Mouse (Mus musculus) frontal cortex, postnatal 36 days (tissue): ENCODE data around the gene Strbp.

ENCODE experiments used
- DNase-seq, 2 experiments: peaks; one replicate each; pipeline ENCODE4 v3.0.0; 2022; ENCODE audit warnings: low spot score in 2 of 2

The Strbp gene

DNA sequence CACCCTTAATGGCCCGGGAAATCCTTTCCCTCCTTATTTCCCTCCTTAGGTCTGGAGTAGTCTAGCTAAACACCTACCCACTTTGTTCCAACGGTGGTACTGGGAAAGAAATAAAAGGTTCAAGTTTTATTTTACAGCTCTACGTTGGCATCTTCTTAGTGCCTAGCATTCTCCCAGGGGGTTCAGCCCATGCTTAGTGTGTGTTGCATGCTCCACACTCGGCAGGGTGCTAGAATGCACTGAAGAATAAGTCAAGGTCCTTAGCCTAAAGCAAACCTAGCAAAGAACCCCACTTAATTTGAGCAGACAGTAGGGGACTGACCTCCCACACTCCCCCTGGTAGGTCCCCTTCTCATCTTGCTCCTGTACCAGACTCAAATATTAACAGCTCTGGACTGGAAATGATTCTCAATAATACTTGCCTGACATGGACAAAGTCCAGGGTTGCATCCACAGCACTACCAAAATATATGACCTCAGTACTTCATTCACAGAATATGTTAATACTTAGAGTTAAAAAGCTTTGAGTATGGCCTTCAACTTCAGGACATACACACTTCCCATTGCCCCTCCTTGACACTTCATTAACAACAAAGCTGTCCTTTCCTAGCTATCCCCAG is 592 bp upstream of the Strbp start:
- no peak for DNase-seq

DNA sequence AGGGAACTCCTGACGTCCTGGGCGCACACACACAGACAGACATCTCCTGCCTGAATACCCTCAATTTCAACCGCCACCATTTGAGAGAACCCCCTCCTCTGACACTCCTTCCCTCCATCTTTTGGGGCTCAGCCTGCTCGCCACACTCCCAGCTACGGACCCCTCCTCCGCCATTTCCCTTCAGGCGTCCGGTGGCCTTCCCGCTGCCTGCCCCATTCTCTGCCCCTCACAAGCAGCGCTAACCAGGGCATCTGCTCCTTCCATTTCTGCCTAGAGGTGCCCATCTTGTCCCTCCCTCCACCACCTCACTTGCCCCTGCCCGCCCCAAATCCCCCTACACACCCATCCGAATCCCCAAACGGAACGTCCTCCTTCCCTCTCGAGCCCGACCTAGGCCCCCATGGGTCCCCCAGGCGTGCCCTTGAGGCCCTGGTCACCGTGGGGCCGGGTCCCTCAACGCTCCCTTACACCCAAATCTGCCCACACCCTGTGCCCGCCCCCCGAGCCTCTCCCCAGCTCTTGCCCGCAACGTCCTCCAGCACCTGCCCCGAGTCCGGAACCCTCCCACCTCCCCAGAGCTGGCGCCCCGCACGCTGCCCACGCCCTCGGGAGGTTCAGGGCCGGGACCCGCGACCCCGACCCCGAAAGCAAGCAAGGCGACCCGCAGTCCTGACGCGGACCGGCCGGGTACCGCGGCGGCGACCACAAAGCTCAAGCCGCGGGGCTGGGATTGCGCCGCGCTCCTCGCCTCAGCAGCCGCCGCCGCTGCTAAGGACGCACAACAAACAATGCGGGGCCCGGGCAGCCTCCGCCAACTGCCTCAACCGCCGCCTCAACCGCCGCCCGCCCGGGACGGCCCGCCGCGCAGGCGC is 1.1 kb downstream of the Strbp start:
- DNase-seq: peak in 1 of 2 experiments; percentile 21

DNA sequence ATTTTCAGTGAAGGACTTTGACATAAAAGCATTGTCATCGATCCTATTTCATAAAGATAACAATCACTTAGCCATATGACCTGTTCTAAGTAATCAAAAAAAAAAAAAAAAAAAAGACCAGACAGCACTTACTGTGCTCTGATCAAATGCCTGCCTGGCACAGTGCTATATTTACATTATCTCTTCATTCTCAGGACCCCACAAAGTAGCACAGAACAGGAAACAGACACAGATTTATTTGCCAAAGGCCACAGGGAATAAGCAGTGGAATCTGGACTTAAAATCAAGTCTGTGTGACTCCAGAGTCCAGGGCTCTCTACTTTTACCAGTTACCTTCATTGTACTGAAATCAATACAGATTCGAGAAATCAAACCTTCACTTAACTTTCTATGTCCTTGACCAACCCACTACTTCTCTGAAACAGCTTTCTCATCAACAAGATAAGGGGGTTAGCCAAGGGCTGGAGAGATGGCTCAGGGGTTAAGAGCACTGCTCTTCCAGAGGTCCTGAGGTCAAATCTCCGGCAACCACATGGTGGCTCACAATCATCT is 14.5 kb downstream of the Strbp start:
- DNase-seq: no peak

DNA sequence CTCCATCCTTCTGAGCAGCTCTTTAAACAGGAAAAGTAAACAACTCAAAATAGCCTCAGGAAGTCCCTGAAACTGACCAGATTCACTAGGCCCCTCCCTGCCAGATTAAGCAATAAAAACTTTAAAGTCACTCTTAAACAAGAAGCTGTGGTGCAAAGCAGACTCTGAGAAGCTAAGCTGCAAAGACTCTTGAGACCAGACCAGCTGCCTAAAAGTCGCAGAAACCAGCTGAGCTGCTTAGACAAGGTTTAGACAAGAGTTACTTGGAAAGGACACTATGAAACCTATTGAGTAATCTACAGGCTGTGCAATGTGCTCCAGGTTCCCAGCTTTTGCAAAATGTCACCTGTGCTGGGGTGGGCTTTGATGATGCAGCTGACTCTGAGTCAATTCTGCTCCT is 16.6 kb downstream of the Strbp start:
- DNase-seq: no peak

DNA sequence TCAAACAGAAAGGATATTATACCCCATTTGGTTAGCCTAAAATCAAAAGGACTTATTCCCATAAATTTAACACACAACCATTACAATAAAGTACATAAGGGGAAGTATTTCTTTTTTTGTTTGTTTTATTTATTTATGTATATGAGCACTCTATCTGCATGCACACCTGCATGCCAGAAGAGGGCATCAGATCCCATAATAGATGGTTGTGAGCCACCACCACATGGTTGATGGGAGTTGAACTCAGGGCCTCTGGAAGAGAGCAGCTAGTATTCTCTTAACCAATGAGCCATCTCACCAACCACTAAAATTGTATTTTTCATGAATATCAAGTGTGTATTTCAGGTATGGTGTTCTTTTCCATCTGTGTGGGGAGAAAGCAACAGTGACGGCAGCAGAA is 18.8 kb downstream of the Strbp start:
- no peak for DNase-seq

DNA sequence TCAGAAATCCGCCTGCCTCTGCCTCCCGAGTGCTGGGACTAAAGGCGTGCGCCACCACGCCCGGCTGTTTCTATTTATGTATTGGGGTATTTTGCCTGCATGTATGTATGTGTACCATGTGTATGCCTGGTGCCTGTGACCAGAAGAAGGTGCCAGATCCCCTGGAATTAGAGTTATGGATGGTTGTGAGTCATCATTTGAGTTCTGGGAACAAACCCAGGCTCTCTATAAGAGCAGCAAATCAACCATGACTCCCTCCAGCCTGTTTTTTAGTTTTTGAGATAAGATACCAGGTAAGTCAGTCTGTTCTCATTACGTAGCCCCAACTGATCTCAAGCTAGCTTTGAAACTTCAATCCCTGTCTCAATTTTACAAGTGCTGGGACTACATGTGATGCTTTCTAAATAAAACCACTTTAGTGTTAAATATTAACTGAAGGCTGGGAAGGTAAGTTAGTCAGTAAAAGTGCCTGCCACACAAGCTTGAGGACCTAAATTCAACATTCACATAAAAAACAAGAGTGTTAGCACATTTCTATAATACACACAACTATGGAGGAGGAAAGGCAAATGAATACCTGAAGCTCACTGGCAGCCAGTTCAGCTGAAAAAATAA is 21.4 kb downstream of the Strbp start:
- DNase-seq: no peak

DNA sequence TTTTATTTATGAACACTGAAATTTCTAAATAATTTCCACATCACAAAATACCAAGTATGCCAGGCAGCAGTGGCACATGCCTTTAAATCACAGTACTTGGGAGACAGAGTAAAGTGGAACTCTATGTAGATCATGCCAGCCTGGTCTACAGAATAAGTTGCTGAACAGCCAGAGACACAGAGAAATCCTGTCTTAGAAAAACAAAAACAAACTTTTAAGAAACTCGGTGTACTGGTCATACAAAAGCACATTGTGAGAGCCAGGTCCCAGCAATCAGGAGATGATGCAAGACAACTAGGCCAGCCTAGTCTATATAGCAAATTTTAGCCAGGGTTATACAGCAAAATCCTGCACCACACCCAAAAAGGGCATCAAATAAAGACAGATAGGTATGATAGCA is 52.6 kb downstream of the Strbp start:
- DNase-seq: no peak

DNA sequence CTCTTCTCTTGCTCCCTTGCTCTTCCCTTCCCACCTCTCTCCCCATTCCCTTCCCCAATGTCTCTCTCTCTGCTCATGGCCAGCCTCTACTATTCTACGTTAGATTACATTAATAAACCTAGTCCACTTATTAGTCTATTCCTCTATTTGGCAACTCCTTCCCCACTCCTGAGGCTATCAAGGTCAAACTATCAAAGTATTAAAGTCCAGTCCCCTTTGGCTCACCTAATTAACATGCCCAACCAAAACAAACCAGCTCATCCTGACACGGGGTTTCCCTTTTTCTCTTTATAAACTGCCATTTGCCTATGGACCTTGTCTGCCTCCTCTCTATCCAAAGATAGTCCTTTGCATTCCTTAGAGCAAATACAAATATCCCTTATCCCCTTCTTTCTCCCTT is 54.1 kb downstream of the Strbp start:
- DNase-seq: no peak

DNA sequence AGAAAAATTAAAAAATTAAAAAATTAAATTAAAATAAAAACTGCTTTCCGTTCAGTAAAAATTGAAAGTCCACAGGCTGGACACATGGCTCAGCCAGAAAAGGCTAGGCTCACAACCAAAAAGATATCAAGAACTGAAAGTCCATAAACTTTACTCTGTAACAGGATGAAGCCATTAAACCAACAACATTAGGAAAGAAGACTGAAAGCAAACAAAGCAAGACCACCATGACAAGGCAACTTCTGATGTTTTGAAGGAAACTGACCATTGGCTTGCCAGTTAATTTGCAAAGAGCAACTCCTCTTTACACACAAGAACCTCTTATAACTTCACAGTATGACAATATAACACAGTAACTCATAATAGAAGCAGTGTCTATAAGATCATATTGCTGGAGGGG is 54.7 kb downstream of the Strbp start:
- DNase-seq: no peak

DNA sequence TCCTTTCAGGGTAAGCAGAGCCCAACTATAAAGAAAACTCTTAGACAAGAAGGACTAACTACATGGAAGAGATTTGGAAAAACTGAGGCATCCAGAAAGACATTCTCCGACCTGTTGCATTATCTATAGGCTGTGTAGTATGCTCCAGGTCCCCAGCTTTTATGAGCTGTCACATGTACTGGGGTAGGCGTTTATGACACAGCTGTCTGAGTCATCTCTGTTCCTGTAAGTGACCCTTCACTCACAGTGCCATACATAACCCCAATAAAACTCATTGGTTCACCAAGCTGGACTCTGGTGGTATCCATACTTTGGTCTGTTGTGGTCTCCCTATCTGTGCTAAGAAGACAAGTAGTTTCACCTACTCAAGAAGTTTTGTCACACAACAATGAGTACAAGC is 80.3 kb downstream of the Strbp start:
- no peak for DNase-seq

DNA sequence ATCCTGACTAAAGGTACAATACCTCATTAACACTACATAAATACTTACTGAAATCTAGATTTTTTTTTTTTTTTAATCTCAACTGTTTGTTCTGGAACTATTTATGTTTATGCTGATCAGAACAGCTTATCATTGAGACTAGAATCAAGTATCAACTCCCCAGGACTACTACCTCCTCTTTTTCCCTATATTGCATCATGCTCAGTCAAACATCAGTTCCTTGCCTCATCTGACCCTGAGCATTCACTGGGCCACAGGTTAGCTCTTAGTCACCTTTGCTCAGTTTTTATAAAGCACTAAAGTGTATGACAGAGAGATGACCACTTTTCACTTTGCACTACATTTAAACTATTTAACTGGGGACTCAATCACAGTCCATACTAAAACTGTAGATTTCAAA is 115.7 kb downstream of the Strbp start:
- no peak for DNase-seq

DNA sequence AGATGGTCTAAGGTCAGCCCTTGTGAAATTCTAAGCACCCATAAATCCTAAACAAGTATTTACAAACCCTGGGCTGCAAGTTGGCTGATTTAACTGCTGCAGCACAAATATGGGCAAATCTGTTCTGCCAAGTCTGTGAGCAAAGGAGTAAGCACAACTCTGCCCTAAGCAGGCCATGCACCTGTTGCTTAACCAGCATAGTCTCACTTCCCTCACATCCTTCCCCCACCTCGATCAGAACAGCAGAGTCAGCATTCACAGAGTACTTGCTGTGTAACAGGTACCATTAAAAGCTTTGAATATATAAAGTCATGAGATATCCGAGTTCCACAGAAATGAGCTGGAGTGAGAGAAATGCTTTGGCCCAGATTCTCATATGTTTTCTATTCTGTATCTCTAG is 125.5 kb downstream of the Strbp start:
- no peak for DNase-seq

DNA sequence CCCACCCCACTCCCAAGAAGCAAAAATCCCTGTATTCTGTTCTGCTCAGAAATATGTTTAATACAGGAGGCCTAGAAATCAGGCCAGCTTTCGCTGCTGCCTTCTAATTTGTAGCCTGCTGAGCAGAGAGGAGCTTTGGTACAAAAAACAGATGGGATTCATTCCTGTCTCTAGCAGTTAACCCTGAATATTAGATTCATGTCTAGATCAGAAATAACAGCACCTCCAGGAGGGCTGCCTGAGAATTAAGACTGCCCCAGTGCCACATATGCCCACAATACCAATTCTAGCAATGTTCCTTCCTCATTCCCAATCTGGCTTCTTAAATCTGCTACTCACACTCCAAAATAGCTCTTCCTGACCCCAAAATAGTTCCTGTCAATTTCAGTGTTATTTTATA is 127.0 kb downstream of the Strbp start:
- DNase-seq: no peak

DNA sequence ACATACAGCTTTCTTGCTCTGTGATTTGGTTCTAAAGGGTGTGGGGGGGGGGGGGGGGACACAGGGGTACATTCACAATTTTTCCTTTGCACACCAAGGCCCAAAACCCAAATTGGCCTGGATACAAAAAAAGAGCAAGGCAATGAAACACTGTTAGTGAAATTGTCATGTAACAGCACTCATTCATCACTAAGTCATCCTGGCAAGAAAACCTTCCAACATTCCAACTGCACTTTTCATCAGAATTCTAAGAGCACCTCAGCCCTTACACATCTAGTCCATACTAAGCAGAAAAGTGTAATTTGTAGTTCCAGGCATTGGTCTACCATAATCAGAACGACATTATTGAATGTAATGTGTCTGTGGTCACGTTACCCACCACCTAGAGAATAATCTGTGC is 131.5 kb downstream of the Strbp start:
- DNase-seq: no peak

DNA sequence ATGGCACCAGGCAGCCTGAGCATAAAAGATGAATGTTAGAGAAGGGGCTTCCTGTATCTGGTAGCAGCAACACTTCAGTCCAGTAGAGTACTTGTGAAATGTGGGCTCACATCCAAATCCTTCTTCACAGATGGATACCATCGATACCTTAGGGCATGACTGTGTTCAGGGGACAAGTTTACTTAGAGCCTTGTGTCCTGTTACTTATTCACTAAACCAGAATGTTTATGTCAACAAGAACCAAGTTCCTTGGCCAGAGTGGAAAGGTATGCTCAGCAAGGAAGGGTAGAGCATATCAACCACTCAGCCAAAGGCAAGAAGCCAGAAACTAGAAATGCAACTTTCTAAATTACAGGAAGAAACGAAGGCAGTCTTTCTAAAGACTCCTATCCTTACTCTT is 133.0 kb downstream of the Strbp start:
- DNase-seq: no peak

DNA sequence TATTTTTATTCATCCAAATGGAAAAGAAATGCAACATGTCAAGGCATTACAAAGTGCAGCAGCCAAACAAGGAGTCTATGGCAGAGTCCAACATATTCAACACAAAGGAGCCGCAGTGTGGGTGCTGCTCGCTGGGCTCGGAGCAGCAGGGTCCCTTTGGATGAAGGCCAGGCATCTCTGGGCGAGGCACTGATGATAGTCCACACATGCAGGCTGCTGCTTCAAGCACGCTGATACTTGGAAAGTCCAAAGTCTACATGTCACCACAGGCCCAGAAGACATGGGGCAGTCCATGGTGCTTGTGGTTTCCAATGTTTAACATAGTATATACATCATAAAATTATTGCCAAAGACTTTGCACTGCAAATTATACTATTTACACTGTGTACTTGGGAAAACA is 133.8 kb downstream of the Strbp start:
- DNase-seq: no peak

DNA sequence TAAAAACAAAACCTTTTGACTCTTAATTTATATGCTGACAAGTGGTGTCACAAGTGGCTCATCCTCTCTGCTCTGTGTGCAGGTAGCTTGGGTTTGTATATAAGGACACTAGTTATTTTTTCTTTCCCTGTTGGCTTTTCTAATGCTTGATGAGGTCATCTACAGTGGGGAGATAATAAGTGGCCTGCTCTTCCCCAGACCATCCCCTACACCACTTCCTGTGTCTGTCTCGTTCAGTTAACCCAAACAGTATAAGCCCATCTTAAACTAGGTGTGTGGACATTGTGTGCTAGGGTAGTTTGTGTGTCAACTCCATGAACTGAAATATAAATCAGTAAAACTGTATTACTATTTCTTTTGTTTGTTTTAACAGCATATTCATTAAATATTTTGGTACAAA is 137.6 kb downstream of the Strbp start:
- no peak for DNase-seq

DNA sequence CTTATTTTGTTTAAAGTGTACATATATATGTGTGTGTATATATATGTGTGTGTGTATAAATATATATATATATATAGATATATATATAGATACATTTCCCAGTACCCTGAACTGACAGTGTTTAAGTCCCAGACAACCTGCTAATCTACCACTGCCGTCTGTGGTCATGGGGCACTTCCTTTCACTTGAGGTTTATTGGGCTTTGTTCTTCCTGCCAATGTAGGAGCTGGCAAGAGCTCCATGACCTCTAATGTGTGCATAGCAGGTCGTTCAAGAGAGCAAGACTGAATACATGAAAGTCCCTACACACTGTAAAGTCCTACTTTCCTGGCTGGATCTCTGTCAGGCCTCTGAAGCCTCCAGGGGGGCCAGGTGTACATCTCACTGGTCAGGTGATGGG is 138.1 kb downstream of the Strbp start:
- no peak for DNase-seq

DNA sequence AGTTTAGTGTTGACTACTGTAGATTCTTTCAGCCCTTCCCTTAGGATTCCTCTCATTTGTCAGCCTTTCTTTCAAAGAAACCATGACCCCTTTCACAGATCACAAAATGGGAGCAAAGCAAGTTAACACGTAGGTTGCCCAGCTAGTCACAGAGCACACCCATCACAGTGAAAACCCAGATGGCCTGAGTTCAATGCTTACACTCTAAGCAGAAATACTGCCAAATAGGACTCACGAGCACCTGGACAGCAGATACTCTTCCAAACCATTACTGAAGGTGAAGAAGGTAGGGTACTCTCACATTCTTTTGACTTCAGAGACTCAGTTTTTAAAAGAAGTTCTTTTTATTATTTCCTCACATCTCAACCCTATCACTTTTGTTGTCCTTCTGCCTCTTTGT is 147.3 kb downstream of the Strbp start:
- no peak for DNase-seq

DNA sequence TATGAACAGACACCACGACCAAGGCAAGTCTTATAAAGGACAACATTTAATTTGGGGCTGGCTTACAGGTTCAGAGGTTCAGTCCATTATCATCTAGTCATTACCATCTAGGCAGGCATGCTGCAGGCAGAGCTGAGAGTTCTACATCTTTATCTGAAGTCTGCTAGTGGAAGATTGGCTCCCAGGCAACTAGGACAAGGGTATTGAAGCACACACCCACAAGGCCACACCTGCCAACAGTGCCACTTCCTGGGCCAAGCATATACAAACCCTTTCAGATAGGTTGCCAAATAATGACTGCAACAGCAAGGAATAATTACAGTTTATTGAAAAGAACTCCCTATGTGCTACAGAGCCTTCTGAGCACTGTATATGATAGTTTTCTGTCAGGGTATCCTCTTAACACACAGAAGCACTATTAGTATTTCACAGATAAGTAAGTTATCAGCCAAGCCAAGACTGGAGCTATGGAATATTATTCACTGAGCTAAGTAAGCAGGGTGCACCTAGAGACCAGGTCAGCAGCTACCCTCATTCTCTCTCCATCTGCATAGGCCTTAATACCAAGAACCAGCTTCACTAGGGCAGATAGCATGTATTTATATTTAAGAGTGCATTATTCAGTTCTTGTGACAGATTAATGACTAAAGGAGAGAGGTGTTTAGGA is 154.2 kb downstream of the Strbp start:
- no peak for DNase-seq

DNA sequence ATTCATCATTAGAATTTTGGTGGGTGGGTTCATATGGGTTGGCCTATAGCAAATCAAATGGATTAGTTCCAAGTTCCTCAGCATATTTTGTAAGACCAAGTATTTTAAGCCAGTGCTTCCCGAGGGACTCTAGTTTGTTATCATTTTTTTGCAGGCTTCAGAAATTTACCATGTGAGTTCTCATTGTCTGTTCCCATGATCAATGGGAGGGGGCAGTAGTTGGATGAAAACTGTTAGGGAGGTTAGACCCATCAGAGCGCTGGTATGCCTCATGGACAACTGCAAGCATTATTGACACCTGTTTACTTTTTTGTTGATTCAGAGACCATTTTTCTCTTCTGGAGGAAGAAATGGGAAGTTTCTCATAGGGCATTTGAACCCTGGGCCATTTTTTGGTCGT is 172.0 kb downstream of the Strbp start:
- DNase-seq: no peak

DNA sequence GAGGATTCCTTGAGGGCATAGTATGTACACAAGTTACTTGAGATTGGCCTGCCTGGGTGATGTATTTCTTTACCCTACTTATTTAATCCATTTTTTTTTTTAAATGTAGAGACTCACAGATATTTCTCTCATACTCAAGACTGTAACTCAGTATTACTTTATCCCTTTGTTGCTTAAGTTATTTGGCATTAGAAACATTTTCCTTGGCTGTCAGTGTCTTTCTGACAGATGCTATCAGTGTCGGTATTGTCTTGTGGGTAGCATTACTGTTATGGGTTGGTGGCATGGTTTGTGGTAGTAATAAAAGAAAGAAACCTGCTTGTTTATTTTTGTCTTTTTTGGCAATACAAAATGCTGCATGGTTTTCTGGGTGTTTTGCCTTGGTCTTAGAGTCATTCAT is 172.9 kb downstream of the Strbp start:
- no peak for DNase-seq
